Comparison of ENCODE assay signal across 1 mouse cellular context in the genomic region with DNA sequence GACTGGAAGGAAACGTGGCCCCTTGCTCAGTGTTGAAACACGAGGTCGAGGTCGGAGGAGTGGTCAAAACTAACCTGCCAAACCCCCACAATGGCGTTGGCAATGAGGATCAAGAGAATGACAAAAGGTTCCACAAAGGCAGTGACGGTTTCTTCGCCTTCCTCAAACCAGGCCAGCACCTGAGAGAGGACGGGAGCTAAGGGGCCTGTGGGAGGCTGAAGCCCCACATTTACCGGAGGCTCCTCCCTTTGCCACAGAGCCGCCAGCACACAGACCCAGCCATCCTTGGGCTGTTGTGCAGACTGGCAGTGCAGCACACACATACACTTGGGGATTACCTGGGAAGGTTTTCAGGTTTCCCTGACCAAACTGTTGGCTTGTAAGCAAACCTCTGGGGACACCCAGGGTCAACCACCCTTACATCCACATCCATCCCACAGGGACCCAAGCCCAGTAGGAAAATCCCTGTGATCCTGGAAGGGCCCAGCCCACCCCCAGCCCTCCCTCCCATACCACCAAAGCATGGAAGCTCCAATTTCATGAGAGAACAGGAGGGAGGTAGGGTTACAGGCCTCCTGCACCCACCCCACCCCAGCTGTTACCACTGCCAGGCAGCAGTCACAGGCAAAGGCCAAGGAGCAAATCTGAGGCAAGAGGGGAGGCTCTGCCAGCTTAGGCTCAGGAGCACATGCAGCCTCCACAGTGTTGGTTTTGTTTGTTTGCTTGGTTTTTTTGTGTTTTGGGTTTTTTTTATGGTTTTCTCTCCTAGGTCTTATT.
TF ChIP-seq lines count a peak whose summit lies in the region.

No protein-coding gene starts in this region.

TF ChIP-seq in myocyte, 11 proteins besides CTCF, POLR2A, EP300 and RAD21 (continued from another document):
- peak; percentile 69 to 95 (median 93) for TF ChIP-seq MYOD1 (IDR thresholded peaks at IDR 0.05; ENCODE audit: control insufficient read depth in 1 of 3, insufficient read length in 2 of 3, low read depth in 2 of 3)
- no peak for TF ChIP-seq USF1 (IDR thresholded peaks at IDR 0.05; ENCODE audit: low read depth)
- peak; percentile 33 for TF ChIP-seq TCF3 (IDR thresholded peaks at IDR 0.05; ENCODE audit: insufficient read length, low read depth)
- TF ChIP-seq TCF12 (IDR thresholded peaks at IDR 0.05; ENCODE audit: insufficient read depth, poor library complexity, severe bottlenecking) = peak; percentile 39
- TF ChIP-seq E2F4 (IDR thresholded peaks at IDR 0.05; ENCODE audit: insufficient read depth) = no peak
- TF ChIP-seq MYOG (IDR thresholded peaks at IDR 0.05; ENCODE audit: control insufficient read depth in 1 of 3, insufficient read depth in 1 of 3, insufficient read length in 2 of 3, low read depth in 2 of 3) = peak; percentile 72 to 97 (median 90)
- TF ChIP-seq POLR2AphosphoS2 (IDR thresholded peaks at IDR 0.05; ENCODE audit: insufficient read length, low read depth) = peak; percentile 77
